Mouse (Mus musculus) lung, embryonic 14.5 days (tissue): Measurements from ENCODE around the gene Trim65. TPM values are rescaled to one million over a fixed set of nuclear protein-coding genes. Genes with fewer than 3 reads are reported as not detected.
A peak's percentile ranks its signal among the peaks of the same experiment; 100 is the strongest.

Experiments used
- ATAC-seq: fragments of 200-750 bp; cut with Nextera tagmentation; 2 replicates; pipeline ENCODE4 v1.8.0; 2017; ENCODE audit warnings: mild to moderate bottlenecking, moderate TSS enrichment, moderate library complexity; ENCODE audit not compliant: insufficient read depth
- DNase-seq: peaks from one replicate; pipeline ENCODE4 v3.0.0-alpha.2; 2015
- H3K27ac ChIP-seq: fragments of 300-500 bp; sonication (generic); 2 replicates; pipeline ENCODE4 v1.5.1; 2014; ENCODE audit warnings: low read depth, mild to moderate bottlenecking, moderate library complexity
- H3K27me3 ChIP-seq: fragments of 300-500 bp; sonication (generic); 2 replicates; pipeline ENCODE4 v1.6.1; 2014; ENCODE audit warnings: low read length, control low read depth; ENCODE audit not compliant: insufficient read depth
- H3K36me3 ChIP-seq: fragments of 300-500 bp; sonication (generic); 2 replicates; pipeline ENCODE4 v1.6.1; 2014; ENCODE audit warnings: control low read depth; ENCODE audit not compliant: insufficient read depth
- H3K4me1 ChIP-seq: fragments of 300-500 bp; sonication (generic); 2 replicates; pipeline ENCODE4 v1.6.1; 2014; ENCODE audit warnings: antibody characterized with exemption, control low read depth; ENCODE audit not compliant: insufficient read depth
- H3K4me2 ChIP-seq: fragments of 300-500 bp; sonication (generic); 2 replicates; pipeline ENCODE4 v1.6.1; 2014; ENCODE audit warnings: mild to moderate bottlenecking
- H3K4me3 ChIP-seq: fragments of 300-500 bp; sonication (generic); 2 replicates; pipeline ENCODE4 v1.5.1; 2014; ENCODE audit warnings: low read depth, low read length
- H3K9ac ChIP-seq: fragments of 300-500 bp; sonication (generic); 2 replicates; pipeline ENCODE4 v1.6.1; 2014
- H3K9me3 ChIP-seq: fragments of 300-500 bp; sonication (generic); 2 replicates; pipeline ENCODE4 v1.6.1; 2016; ENCODE audit warnings: low read depth, low read length, control low read depth
- CTCF ChIP-seq: IDR thresholded peaks from 2 replicates; pipeline ENCODE4 v1.5.1; 2016; ENCODE audit warnings: antibody characterized with exemption, low read depth
- WGBS: fragments of 180-500 bp; shearing (Covaris S2); extraction: QIAGEN DNeasy Blood & Tissue Kit; methylation state at CpG from one replicate; pipeline ENCODE4 v1.1.7; 2014; 5-methylcytosine and 5-hydroxymethylcytosine counted together
- polyA plus RNA-seq: library from polyadenylated mRNA; unstranded; fragments of >200 nt; fragmentation: Nextera tagmentation; extraction: Ambion mirVana; gene quantifications from 2 replicates; pipeline ENCODE4 v1.2.1, GENCODE M21; 2014

Gene Trim65
- polyA plus RNA-seq, 1 experiment from 2014 or later: 3.9 TPM

DNA sequence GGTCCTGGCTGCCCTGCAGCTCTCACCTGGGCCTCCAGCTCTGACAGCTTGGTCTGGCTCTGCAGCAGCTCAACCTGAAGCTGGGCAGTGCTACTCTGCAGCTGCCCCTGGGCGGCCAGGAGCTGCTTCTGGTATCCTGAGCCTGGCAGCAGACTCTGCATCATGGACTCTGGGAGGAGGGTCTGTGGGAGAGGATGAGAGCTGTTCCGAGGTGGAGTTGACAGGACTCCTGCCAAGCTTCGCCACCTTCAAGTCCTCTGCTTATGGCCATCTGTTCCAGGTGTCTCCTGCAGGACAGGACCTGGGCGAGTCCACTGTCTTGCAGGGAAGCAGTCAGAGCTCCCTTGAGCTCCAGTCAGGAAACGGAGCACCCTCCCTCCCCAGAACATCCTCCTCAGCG is 18.4 kb upstream of the Trim65 start:
- no peak for TF ChIP-seq CTCF
- no peak overlapping the region for H3K27ac ChIP-seq
- H3K4me1 ChIP-seq: no peaks in the 10 kb centered on the region
- no peak overlapping the region for H3K4me3 ChIP-seq
- DNase-seq (no peak), ATAC-seq (no peak)
- no peak overlapping the region for H3K9ac ChIP-seq
- H3K9me3 ChIP-seq: no peaks in the 10 kb centered on the region
- no peaks in the 10 kb centered on the region for H3K27me3 ChIP-seq
- no peak overlapping the region for H3K4me2 ChIP-seq
- peaks cover 97% of the 10 kb centered on the region for H3K36me3 ChIP-seq
- 80% methylated on average over 6 of the region's 6 CpGs for WGBS

GRCm38 (mm10) chr11:116148761-116149221 is 17.9 kb upstream of the Trim65 start:
- ATAC-seq (no peak), DNase-seq (no peak)
- no peak overlapping the region for H3K9ac ChIP-seq
- H3K4me2 ChIP-seq: no peak overlapping the region
- H3K4me1 ChIP-seq: no peaks in the 10 kb centered on the region
- 42% methylated on average over 20 of the region's 20 CpGs for WGBS
- no peak overlapping the region for H3K4me3 ChIP-seq
- H3K9me3 ChIP-seq: no peaks in the 10 kb centered on the region
- TF ChIP-seq CTCF: no peak
- H3K27me3 ChIP-seq: no peaks in the 10 kb centered on the region
- peaks cover 97% of the 10 kb centered on the region for H3K36me3 ChIP-seq
- no peak overlapping the region for H3K27ac ChIP-seq

DNA sequence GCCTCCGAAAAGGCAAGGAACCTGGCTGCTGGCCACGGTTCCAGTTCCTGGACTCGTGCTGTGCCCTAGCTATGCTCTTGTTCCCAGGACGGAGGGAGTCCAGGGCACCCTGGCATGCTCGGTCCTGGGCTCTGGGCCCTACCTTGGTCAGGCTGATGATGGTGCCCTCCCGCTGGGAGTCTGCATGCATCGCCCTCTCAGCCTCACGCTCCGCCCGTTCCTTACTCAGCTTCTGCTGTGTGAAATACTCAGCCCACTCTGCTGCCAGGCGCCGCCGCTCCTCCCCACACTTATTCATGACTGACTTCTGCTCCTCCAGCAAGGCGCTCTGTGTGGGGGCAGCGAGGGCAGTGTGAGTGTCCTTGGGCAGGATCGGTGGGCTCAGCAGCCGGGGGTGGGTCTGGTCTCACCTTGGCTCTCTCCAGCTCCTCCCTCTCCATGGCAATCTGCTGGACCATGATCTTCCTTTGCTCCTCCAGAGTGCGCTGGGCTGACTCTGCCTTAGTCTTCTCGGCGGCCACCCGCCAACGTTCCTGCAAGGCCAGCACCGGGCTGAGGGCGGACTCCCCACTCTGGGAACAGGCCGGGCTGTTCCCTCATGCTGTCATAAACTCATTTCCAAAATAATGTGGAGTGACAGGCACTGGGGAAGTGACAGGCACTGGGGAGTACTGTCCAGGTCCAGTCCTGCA is 15.5 kb upstream of the Trim65 start:
- H3K27ac ChIP-seq: 0 out of 2 replicates have a peak overlapping the region, but pooled peaks have one; percentile 1
- DNase-seq: peak; percentile 32
- H3K4me1 ChIP-seq: no peaks in the 10 kb centered on the region
- WGBS: 74% methylated on average over 25 of the region's 25 CpGs
- H3K36me3 ChIP-seq: peaks cover 92% of the 10 kb centered on the region
- no peak for ATAC-seq
- H3K9me3 ChIP-seq: no peaks in the 10 kb centered on the region
- TF ChIP-seq CTCF: no peak
- no peak overlapping the region for H3K9ac ChIP-seq
- no peak overlapping the region for H3K4me3 ChIP-seq
- H3K27me3 ChIP-seq: no peaks in the 10 kb centered on the region
- no peak overlapping the region for H3K4me2 ChIP-seq

DNA sequence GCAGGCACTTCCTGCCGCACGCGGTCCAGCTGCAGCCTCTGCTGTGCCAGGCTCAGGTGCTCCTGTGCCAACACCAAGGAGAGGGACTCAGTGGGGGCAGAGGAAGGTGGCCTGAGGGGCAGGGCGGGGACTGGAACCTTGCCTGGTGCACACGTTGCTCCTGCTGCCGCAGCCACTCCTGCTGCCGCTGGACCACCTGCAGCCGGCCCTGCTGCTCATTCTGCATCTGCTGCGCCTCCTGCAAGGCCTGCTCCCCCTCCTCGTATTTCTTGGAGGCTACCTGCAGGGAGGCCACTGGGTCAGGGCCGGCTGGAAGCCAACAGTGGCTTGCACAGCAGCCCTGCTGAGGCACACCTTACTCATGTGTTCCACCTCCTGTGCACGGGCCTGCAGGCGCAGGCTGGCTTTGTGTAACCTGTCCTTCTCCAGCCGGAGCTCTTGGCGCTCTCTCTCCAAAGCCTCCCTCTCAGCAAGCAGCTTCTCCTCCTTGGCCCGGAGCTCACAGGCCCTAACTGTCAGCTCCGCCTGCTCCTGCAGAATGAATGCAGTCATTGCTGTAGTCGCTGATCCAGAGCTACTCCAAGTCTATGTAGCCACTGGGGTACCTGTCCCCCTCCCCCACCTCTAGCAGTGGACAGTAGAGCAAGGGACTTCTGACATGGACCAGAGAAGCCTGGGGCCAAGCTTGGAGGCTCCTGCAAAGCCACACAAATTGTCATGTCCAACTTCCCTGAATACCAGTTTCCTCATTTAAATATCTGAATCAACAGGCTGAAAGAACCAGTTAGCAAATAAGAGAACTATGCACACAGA is 14.8 kb upstream of the Trim65 start:
- no peaks in the 10 kb centered on the region for H3K9me3 ChIP-seq
- ATAC-seq: no peak
- TF ChIP-seq CTCF: no peak
- WGBS: 69% methylated on average over 18 of the region's 18 CpGs
- H3K4me3 ChIP-seq: no peak overlapping the region
- no peak overlapping the region for H3K4me2 ChIP-seq
- H3K4me1 ChIP-seq: no peaks in the 10 kb centered on the region
- H3K27me3 ChIP-seq: no peaks in the 10 kb centered on the region
- no peak for DNase-seq
- H3K36me3 ChIP-seq: peaks cover 85% of the 10 kb centered on the region
- no peak overlapping the region for H3K9ac ChIP-seq
- H3K27ac ChIP-seq: no peak overlapping the region; the same call in 1 of the 2 replicates

DNA sequence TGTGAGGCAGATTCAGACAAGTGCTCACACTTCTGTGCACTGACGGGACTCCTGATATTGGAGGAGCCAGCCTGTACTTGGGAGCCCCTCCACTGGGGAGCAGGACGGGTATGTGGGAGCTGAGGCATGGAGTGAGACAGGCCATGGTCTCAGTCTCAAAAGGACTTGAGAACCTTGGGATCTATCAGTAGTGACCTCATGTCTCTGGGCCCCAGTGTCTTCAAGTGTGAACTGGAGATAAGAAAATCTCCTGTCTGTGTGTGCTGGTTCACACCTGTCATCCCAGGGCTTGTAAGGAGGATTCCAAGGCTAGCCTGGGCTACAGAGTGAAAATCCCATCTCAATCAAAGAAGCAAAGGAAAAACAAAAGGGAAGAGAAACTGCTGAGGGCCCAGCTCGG is 12.5 kb upstream of the Trim65 start:
- Histone ChIP-seq H3K4me1 (no peaks in the 10 kb centered on the region), H3K27ac (no peak overlapping the region), H3K36me3 (peaks cover 64% of the 10 kb centered on the region), H3K4me3 (no peak overlapping the region), H3K9me3 (no peaks in the 10 kb centered on the region), H3K9ac (no peak overlapping the region), H3K27me3 (no peaks in the 10 kb centered on the region), H3K4me2 (no peak overlapping the region)
- ATAC-seq: no peak
- WGBS: 75% methylated on average over 3 of the region's 3 CpGs
- DNase-seq: no peak
- no peak for TF ChIP-seq CTCF

DNA sequence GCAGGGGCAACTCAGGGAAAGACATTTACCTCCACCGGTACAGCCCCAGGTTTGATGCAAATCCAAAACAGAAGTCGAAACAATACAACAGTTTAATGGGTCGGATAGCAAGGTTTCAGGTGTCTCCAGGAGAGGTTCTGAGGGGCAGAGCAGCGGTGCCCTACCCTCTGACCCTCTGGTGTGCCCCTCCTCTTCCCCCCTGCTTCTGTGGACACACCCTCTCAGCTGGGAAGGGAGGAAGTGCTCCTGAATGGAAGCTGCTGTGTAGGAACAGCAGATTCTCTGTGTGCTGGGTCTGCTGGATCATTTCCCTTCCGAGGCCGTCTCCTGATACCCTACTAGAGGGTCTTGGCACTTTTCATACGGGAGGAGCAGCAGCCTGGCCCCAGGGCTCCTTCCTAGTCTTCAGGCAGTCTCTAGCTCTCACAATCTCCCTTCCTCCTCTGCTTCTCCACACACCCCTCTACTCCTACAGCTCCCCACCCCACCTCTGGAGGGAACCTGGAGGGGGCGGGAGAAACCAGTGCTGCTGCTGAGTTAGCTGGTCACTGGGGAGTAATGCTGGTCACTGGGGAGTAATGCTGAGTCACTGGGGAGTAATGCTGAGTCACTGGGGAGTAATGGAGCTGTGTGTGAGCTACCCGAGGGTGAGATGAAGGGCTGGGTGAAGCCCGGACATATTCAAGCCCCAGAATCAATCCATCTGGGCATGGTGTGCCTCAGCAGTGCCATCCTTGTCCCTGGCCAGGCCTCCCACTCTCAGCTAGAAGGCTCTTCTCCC is 11.5 kb upstream of the Trim65 start:
- H3K4me1 ChIP-seq: no peaks in the 10 kb centered on the region
- H3K9ac ChIP-seq: no peak overlapping the region
- WGBS: 73% methylated on average over 10 of the region's 10 CpGs
- H3K27ac ChIP-seq: no peak overlapping the region
- no peak overlapping the region for H3K4me2 ChIP-seq
- H3K36me3 ChIP-seq: peaks cover 54% of the 10 kb centered on the region
- DNase-seq: no peak
- no peak overlapping the region for H3K4me3 ChIP-seq
- H3K27me3 ChIP-seq: no peaks in the 10 kb centered on the region
- H3K9me3 ChIP-seq: no peaks in the 10 kb centered on the region
- no peak for ATAC-seq
- no peak for TF ChIP-seq CTCF
